Mouse (Mus musculus) CD4-positive, CD25-positive, alpha-beta regulatory T cell, adult 2 months (primary cell): ENCODE measurements at regions not wholly inside any gene's neighbourhood (a gene's known extent, or its start where the extent isn't known, plus 50 kb on each side); places are given as distances from the start of the nearest gene placed in this dataset.

Experiments used
- DNase-seq: peaks from one replicate; pipeline ENCODE4 v3.0.0-alpha.2; 2012; ENCODE audit warnings: low read depth, low spot score

- no peak for DNase-seq
Observed at GRCm38 (mm10) chr4:30776816-30777442, 1187.0 kb upstream of the Map3k7 start.

- no peak for DNase-seq
Observed at GRCm38 (mm10) chr4:30781649-30782048, 1182.2 kb upstream of the Map3k7 start.

DNA sequence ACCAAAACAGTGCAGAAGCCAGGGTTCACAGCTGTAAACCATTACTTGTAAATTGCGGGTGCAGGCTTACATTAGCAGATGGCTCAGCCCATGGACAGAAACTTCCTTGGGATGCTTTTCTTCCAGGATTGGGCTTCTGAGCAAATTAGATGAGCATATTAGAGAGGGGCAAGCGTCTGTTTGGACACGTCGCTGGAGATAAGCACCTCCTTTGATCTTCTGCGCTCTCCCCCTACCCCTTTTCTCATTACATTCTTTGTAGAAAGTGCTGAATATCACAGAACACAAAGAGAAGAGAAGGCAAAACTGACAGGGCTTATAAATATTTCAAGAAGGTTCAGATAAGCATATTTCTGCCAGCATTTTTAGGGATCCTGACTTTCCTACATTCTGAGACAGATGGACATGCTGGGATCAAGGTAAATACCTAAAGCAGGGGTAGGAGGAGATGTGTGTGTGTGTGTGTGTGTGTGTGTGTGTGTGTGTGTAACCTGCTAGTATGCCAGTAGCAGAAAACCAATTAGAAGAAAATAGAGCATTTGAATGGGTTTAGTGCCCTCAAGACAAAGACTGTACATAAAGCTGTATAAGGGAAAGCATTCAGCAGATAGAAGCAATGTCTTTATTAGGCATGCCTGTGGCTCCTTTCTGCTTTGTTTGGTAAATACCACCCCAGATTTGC, 1173.8 kb upstream of the Map3k7 start:
- no peak for DNase-seq

GRCm38 (mm10) chr4:30809798-30810197, 1154.1 kb upstream of the Map3k7 start:
- no peak for DNase-seq

DNA sequence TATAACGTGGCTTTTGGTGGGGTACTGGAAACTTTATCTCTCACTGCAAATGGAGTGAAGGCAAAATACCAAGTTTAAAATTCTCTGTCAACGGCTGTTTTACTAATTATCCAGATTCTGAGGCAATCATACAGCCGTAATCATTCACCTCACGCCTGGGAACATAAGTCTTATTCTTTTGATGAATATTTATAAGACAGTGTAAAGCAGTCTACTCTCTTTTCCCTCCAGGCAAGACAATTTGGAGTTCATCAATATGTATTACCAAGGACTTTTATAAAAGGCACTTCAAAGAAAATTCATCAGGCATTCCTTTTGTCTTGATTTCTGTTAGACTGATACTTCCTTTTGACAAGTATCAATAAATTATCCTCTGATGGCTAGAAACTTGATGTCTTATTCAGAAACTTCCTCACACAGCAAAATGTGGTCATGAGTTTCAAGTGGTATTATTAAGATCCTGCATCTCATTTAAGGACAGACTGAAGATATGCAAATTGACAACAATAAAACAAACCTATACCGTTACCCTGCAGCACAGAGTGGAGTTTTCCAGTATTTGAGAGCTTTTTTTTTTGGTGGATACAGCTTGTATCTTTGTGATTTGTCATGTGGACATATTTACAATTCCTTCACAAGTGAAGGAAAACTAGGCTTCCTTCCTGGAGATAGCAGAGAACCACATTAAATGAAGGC, 1108.4 kb upstream of the Map3k7 start:
- DNase-seq, result no peak

GRCm38 (mm10) chr4:30904966-30905365, 1058.9 kb upstream of the Map3k7 start:
- no peak for DNase-seq

DNA sequence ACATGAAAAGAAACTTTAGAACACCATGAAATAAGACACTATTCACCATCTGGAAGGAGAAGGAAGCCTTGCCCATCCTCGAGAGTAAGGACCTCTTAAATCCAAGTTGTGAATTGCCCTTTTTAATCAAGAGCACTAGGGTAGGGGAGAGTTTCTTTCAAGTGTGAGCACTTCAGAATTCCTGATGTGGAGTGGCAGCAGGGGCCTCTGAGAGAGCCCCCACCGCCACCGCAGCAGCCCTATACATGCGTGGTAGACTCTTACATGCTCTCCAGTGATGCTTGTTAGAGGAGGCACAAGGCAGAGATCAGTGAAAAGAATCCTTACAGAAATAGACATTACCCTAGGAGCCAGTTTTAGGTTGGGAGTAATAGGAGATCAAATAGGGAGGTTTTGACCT, 1041.0 kb upstream of the Map3k7 start:
- DNase-seq, result no peak

DNA sequence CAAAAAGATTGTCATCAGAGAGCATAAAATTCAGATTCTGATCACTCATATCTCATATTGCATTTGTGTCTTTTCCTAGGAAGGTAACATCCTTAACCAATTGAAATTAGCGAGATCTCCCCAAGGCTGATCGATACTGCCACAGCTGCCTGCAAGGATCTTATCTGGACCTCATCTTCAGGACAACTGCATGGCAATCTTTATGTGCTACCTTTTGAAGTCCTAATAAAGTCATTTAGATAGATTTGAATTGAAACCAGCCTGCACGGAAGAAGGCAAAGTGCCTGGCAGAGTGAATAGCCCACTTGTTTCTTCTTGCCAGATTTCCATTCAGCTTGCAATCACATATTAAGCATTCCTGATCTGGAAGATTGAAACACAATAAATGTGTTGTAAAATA, 1031.5 kb upstream of the Map3k7 start:
- no peak for DNase-seq

DNA sequence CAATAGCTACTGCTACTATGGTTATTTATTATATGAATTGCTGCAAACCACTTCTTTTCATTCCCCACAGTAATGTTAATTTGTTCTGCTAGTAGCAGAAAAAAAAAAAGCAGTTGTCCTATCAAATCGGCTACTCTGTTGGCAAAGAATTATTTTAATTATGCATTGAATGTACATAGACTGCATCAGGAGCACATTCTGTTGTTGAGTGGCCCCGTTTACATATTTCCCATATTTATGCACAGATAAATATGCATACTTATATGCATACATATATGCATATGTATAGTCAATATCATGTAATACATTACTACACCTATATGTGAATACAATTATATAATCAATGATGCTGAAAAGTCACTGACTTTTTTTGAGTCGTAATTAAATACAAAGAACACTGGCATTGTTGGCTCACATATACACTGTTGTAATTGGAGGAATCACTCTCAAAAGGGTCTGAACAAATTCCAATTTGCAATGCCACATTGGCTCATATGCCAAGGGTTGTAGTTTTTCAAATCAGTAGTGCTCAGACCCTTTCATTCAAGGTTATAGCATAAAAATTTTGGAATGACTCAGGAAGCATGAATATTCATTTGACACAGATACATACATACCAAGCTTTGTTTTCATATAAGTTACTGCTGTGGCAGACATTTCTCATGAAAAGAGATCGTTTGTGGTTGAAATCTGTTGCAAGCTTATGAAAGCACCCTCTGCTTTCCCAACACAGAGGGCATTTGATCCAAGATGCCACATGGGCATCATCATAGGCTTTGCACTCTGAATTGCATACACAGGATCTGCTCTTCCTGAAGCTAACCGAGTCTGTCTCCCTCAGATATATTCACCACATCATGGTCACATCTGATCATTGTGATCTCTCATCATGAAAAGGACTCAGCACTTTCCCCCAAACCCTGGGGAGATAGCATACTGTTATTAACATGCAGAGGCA, 1030.6 kb upstream of the Map3k7 start:
- no peak for DNase-seq

GRCm38 (mm10) chr4:30983611-30984010, 980.3 kb upstream of the Map3k7 start:
- DNase-seq, result no peak

- DNase-seq, result no peak
Observed at GRCm38 (mm10) chr4:31012006-31012405, 951.9 kb upstream of the Map3k7 start.

GRCm38 (mm10) chr4:31052077-31052677, 911.7 kb upstream of the Map3k7 start:
- DNase-seq, result no peak

DNA sequence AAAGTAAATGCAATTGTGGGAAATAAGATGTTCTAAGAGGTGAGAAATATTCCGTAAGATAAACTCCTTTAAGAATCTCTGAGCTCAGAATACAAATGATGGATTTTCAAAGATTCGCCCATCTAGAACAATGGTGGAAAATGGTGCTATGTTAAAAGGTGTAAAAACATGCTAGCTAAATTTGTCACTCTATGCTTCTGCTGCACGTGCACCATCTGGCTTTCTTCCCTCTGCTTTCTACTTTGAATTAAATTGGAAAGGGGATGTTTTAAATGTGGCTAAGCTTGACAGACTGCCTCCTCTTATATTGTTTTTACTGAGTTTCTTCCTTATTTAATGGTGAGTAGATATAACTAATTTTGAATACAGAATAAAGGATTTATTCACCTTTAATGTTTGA, 887.7 kb upstream of the Map3k7 start:
- DNase-seq, result no peak

- DNase-seq, result no peak
Observed at GRCm38 (mm10) chr4:31121586-31121985, 842.3 kb upstream of the Map3k7 start.

DNA sequence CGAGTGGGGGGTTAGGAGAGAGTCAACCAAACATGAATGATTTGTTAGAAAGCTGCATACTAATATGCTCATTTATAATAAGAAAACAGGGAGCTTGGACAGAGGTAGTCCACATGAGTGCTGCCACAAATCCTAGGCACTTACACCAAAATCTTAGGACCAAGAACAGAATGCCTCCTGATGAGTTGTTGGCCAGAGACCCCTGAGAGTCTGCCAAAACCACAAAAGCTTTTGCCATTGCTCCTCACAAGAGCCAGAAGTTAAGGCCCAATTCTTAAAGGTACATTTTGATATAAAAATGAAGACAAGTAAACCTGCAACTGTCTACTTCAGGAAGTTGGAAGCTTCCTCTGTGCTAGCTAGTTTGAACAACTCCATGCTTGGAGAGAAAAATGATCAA, 820.7 kb upstream of the Map3k7 start:
- DNase-seq, result no peak

DNA sequence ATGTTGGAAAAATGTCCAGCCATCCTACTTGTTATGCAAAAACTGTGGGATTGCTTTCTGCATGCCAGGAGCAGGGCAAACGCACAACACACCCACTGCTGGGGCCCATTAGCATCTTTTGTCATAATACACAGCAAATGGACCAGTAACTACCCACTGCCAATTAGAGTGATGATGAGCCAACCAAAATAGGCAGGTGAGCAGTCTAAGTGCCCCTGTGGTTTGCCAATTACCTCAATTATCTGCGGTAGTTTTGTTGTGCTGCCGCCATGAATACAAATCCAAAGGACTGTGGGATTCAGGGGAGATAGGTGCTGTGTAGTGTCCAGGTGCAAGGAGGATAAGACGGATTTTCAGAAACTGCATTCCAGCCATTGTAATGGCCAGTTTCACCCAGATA, 796.5 kb upstream of the Map3k7 start:
- DNase-seq, result no peak

- DNase-seq, result no peak
Observed at GRCm38 (mm10) chr4:31168357-31168756, 795.5 kb upstream of the Map3k7 start.

DNA sequence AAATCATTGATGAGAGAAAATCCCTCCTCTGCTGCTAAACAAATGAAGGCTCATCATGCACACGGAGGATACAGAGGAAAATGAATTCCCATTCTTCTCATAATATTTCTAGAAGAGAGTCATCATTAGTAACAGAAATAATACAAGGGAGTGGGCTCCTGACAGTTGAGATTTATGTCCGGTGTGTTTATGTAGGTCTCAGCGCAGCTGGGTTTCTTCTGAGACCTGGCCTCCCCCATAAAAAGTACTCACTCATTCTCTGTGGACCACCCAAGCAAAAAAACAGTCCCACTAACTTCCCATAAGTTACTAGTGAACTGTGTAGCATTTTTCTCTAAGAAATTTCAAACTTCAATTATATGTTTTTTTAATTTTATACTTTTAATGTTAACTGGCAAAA, 792.7 kb upstream of the Map3k7 start:
- no peak for DNase-seq

GRCm38 (mm10) chr4:31197852-31198251, 766.0 kb upstream of the Map3k7 start:
- no peak for DNase-seq

GRCm38 (mm10) chr4:31203286-31203685, 760.6 kb upstream of the Map3k7 start:
- no peak for DNase-seq

- DNase-seq, result no peak
Observed at GRCm38 (mm10) chr4:31205332-31205970, 758.4 kb upstream of the Map3k7 start.
